Mouse (Mus musculus): ENCODE measurements around the gene Rcn3. TPM values are rescaled to one million over a fixed set of nuclear protein-coding genes. Genes with fewer than 3 reads are reported as not detected.
A peak's percentile ranks its signal among the peaks of the same experiment; 100 is the strongest.
"Not testable (repeated sequence)": the region's sequence is repeated elsewhere in the genome, so short reads cannot be mapped to it uniquely, and the experiment has no call there.

Gene Rcn3
- total and polyA plus RNA-seq, 3 experiments, result 16.0 to 43.0 TPM; not detected in 1

- peaks cover 3 to 16% of the 10 kb centered on the region in 2 experiments; a peak in 3 of 4 replicates for H3K4me1 ChIP-seq (ENCODE audit: control insufficient read depth in 1 of 2, insufficient read depth in 2 of 2, low read length in 2 of 2)
- H3K27me3 ChIP-seq (ENCODE audit: control insufficient read depth in 1 of 2, insufficient read depth in 2 of 2, low read length in 2 of 2), result no peaks in the 10 kb centered on the region
These were observed 6.7 kb upstream of the Rcn3 start for GRCm38 (mm10) chr7:45098541-45099240.

GRCm38 (mm10) chr7:45097479-45097878 lies 5.5 kb upstream of the Rcn3 start:
- peaks cover 0 to 5% of the 10 kb centered on the region in 2 experiments; a peak in 2 of 4 replicates for H3K36me3 ChIP-seq (ENCODE audit: control insufficient read depth in 1 of 2, insufficient read depth in 2 of 2, low read length in 2 of 2)
- peak overlapping the region; percentile 40 to 50 for H3K4me3 ChIP-seq (ENCODE audit: control insufficient read depth in 1 of 2, insufficient read depth in 1 of 2, low read depth in 2 of 2, low read length in 2 of 2)
- peak overlapping the region; percentile 57; the same call in 1 of the 2 replicates for H3K27ac ChIP-seq (ENCODE audit: control insufficient read depth, low read depth, low read length)
- no peaks in the 10 kb centered on the region for H3K79me2 ChIP-seq (ENCODE audit: control insufficient read depth, insufficient read depth, low read length, poor library complexity)
- H3K4me1 ChIP-seq (ENCODE audit: control insufficient read depth in 1 of 2, insufficient read depth in 2 of 2, low read length in 2 of 2), result peaks cover 5 to 21% of the 10 kb centered on the region in 2 experiments
- no peaks in the 10 kb centered on the region for H3K9me3 ChIP-seq (replicated peaks; ENCODE audit: insufficient read depth, low read length)
- H3K27me3 ChIP-seq (ENCODE audit: control insufficient read depth in 1 of 2, insufficient read depth in 2 of 2, low read length in 2 of 2), result no peaks in the 10 kb centered on the region
- H3K9ac ChIP-seq (ENCODE audit: control insufficient read depth, low read depth, low read length, poor library complexity, severe bottlenecking), result peak overlapping the region; percentile 66
- TF ChIP-seq NRF1 (IDR thresholded peaks at IDR 0.05; ENCODE audit: insufficient read depth, low read depth, low read length, poor library complexity, severe bottlenecking) (no peak), POLR2A (IDR thresholded peaks at IDR 0.05; ENCODE audit: control insufficient read depth in 1 of 2, insufficient read depth in 1 of 2, low read depth in 1 of 2, low read length in 2 of 2, poor library complexity in 1 of 2) (peak in 1 of 2 experiments; percentile 44; a peak in 1 of 4 replicates), TAL1 (IDR thresholded peaks at IDR 0.05; ENCODE audit: low read length) (no peak), ZNF384 (IDR thresholded peaks at IDR 0.05; ENCODE audit: low read depth, low read length) (peak; percentile 76), TBP (IDR thresholded peaks at IDR 0.05; ENCODE audit: low read depth, low read length) (peak; percentile 13; the same call in 1 of the 2 replicates)
- peak; percentile 73 for DNase-seq (ENCODE audit: low read depth, low spot score)

More at GRCm38 (mm10) chr7:45098541-45099240, 6.7 kb upstream of the Rcn3 start:
- H3K9ac ChIP-seq (ENCODE audit: control insufficient read depth, low read depth, low read length, poor library complexity, severe bottlenecking), result no peak overlapping the region
- TF ChIP-seq USF2 (IDR thresholded peaks at IDR 0.05; ENCODE audit: borderline replicate concordance in 1 of 2, insufficient read depth in 1 of 2, low read depth in 1 of 2, low read length in 2 of 2) (no peak), KAT2A (conservative IDR thresholded peaks at IDR 0.05; ENCODE audit: low read depth, low read length) (no peak), TAL1 (IDR thresholded peaks at IDR 0.05; ENCODE audit: low read length) (no peak), RAD21 (IDR thresholded peaks at IDR 0.05; ENCODE audit: low read depth, low read length) (peak; percentile 17), SMC3 (IDR thresholded peaks at IDR 0.05; ENCODE audit: low read depth, low read length) (peak; percentile 44), RCOR1 (IDR thresholded peaks at IDR 0.05; ENCODE audit: low read depth, low read length) (no peak), NRF1 (IDR thresholded peaks at IDR 0.05; ENCODE audit: insufficient read depth, low read depth, low read length, poor library complexity, severe bottlenecking) (no peak), MXI1 (IDR thresholded peaks at IDR 0.05; ENCODE audit: low read depth, low read length) (no peak), MAX (IDR thresholded peaks at IDR 0.05; ENCODE audit: low read length) (no peak), CTCF (IDR thresholded peaks at IDR 0.05 in 2 of 3, conservative IDR thresholded peaks at IDR 0.05 in 1 of 3; ENCODE audit: control insufficient read depth in 1 of 3, insufficient read depth in 1 of 3, low read depth in 2 of 3, low read length in 3 of 3, poor library complexity in 1 of 3, severe bottlenecking in 1 of 3) (peak; percentile 44 to 51 (median 50)), POLR2AphosphoS2 (IDR thresholded peaks at IDR 0.05; ENCODE audit: low read length) (no peak), UBTF (IDR thresholded peaks at IDR 0.05; ENCODE audit: borderline replicate concordance, insufficient read depth, low read depth, low read length) (no peak), TBP (IDR thresholded peaks at IDR 0.05; ENCODE audit: low read depth, low read length) (no peak), ELF1 (IDR thresholded peaks at IDR 0.05; ENCODE audit: low read depth, low read length) (no peak), MYC (IDR thresholded peaks at IDR 0.05; ENCODE audit: low read depth, low read length) (0 out of 2 replicates have a peak, but pooled peaks have one; percentile 32)
- DNase-seq (ENCODE audit: low read depth, low spot score), result peak; percentile 71
- H3K36me3 ChIP-seq (ENCODE audit: control insufficient read depth in 1 of 2, insufficient read depth in 2 of 2, low read length in 2 of 2), result no peaks in the 10 kb centered on the region
- H3K9me3 ChIP-seq (replicated peaks; ENCODE audit: insufficient read depth, low read length), result no peaks in the 10 kb centered on the region
- no peaks in the 10 kb centered on the region for H3K79me2 ChIP-seq (ENCODE audit: control insufficient read depth, insufficient read depth, low read length, poor library complexity)
- H3K4me3 ChIP-seq (ENCODE audit: control insufficient read depth in 1 of 2, insufficient read depth in 1 of 2, low read depth in 2 of 2, low read length in 2 of 2), result no peak overlapping the region
- no peak overlapping the region for H3K27ac ChIP-seq (ENCODE audit: control insufficient read depth, low read depth, low read length)

DNA sequence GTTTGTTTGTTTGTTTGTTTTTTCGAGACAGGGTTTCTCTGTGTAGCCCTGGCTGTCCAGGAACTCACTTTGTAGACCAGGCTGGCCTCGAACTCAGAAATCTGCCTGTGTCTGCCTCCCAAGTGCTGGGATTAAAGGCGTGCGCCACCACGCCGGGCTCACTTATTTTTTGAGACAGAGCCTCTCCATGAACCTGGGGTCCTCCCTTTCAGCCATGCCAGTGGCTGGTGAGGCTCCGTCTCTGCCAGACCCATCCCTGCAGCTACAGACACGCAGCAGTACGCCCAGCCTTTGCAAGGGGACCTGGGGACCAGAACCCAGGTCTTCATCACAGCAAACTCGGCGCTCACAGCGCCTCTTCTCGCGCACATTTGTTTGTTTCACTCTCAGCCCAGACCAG lies 3.9 kb upstream of the Rcn3 start:
- peaks cover 5 to 21% of the 10 kb centered on the region in 2 experiments for H3K4me1 ChIP-seq (ENCODE audit: control insufficient read depth in 1 of 2, insufficient read depth in 2 of 2, low read length in 2 of 2)
- H3K9me3 ChIP-seq (replicated peaks; ENCODE audit: insufficient read depth, low read length); DNase-seq (ENCODE audit: low read depth, low spot score); H3K27me3 ChIP-seq (ENCODE audit: control insufficient read depth in 1 of 2, insufficient read depth in 2 of 2, low read length in 2 of 2); H3K36me3 ChIP-seq (ENCODE audit: control insufficient read depth in 1 of 2, insufficient read depth in 2 of 2, low read length in 2 of 2); H3K9ac ChIP-seq (ENCODE audit: control insufficient read depth, low read depth, low read length, poor library complexity, severe bottlenecking); H3K27ac ChIP-seq (ENCODE audit: control insufficient read depth, low read depth, low read length); H3K79me2 ChIP-seq (ENCODE audit: control insufficient read depth, insufficient read depth, low read length, poor library complexity); H3K4me3 ChIP-seq (ENCODE audit: control insufficient read depth in 1 of 2, insufficient read depth in 1 of 2, low read depth in 2 of 2, low read length in 2 of 2): not testable (repeated sequence)

Measured in MEL (cell line).